9 mouse cellular contexts compared by ENCODE assay signal in the genomic region with DNA sequence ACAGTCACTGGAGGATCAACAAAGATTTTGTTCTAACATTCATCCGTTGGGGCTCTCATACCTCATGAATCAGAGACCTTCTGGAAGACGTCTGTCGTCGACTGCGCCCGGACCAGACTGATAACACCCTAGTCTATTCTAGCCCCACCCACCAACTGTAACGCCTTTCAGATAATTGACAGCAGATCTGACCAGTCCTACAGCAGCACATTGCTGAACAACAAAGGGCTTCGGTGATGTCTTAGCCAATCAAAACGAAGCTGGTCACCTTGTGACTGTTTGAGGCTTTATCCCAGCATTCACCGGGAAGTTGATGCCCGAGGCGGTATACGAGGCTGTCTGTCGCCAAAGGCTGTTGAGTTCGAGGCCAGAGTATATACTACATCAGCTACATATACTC. TPM values are rescaled to one million over a fixed set of nuclear protein-coding genes. Genes with fewer than 3 reads are reported as not detected.
DNase-seq lines count a peak whose midpoint lies in the region; ATAC-seq and TF ChIP-seq lines count a peak whose summit lies in the region.
"Had no signal": no experiment of that assay in that cellular context is flagged by ENCODE, and none has a peak within 500 bp of the region (broad histone marks: within the 10 kb centered on the region; RNA-seq: fewer than 3 reads in every experiment).

Cul4b (minus strand) TSS at position 119 of the 400 bp plus-strand sequence.

- H3K4me2 ChIP-seq in forebrain, postnatal 0 days (ENCODE audit: low read depth) = no peak within 1 kb of the TSS
- H3K4me2 ChIP-seq in intestine, embryonic 14.5 days (ENCODE audit: low read length) = no peak within 1 kb of the TSS

- no peak for TF ChIP-seq CTCF in forebrain, postnatal 0 days (IDR thresholded peaks at IDR 0.05; ENCODE audit: low read depth)

- H3K27ac ChIP-seq in forebrain, postnatal 0 days (ENCODE audit: low read depth, low read length) = no peak within 1 kb of the TSS
- no peak within 1 kb of the TSS for H3K27ac ChIP-seq in intestine, embryonic 14.5 days (ENCODE audit: low read depth)

- H3K27me3 ChIP-seq in forebrain, postnatal 0 days (ENCODE audit: insufficient read depth, low read length) = no peaks in the 10 kb centered on the region
- H3K27me3 ChIP-seq in intestine, embryonic 14.5 days (replicated peaks; ENCODE audit: control insufficient read depth, insufficient read depth, low read length) = no peaks in the 10 kb centered on the region

- WGBS in forebrain, postnatal 0 days = 88% methylated on average over 15 of the region's 15 CpGs
- WGBS in intestine, embryonic 14.5 days = 85% methylated on average over 15 of the region's 15 CpGs

- H3K4me1 ChIP-seq in forebrain, postnatal 0 days (ENCODE audit: insufficient read depth) = no peaks in the 10 kb centered on the region
- no peaks in the 10 kb centered on the region for H3K4me1 ChIP-seq in intestine, embryonic 14.5 days (replicated peaks; ENCODE audit: control insufficient read depth, insufficient read depth, low read length)

- intact Hi-C loops in gastrocnemius, postnatal 14 days (cut with DNase I; ENCODE audit: low total_unique reads) = no loop called here
- intact Hi-C loops in gastrocnemius, postnatal 36 days (cut with DNase I) = no loop called here

- ATAC-seq in forebrain, postnatal 0 days = no peak
- no peak for ATAC-seq in intestine, embryonic 14.5 days (replicated peaks; ENCODE audit: low FRiP score, low TSS enrichment, low read depth)
- ATAC-seq in megakaryocyte progenitor cell, adult 5-6 weeks (replicated peaks; ENCODE audit: poor library complexity) = peak; percentile 90

- DNase-seq in gastrocnemius, postnatal 14 days = no peak
- DNase-seq in gastrocnemius, postnatal 36 days = no peak
- no peak for DNase-seq in adrenal gland, postnatal 14 days
- DNase-seq in forebrain, postnatal 0 days = no peak
- DNase-seq in intestine, embryonic 14.5 days (ENCODE audit: low spot score) = no peak
- no peak for DNase-seq in urinary bladder, postnatal 4 days (ENCODE audit: low spot score in 2 of 2)
- DNase-seq in embryo, embryonic 9.5 days (ENCODE audit: extremely low spot score) = no peak

- no peaks in the 10 kb centered on the region for H3K9me3 ChIP-seq in forebrain, postnatal 0 days (ENCODE audit: low read length)
- H3K9me3 ChIP-seq in intestine, embryonic 14.5 days (ENCODE audit: control insufficient read depth, low read length) = no peaks in the 10 kb centered on the region

- H3K4me3 ChIP-seq in forebrain, postnatal 0 days (ENCODE audit: low read depth, low read length) = no peak within 1 kb of the TSS
- H3K4me3 ChIP-seq in intestine, embryonic 14.5 days (ENCODE audit: low read depth, low read length) = no peak within 1 kb of the TSS
- H3K4me3 ChIP-seq: myocyte had no signal

- no peak within 1 kb of the TSS for H3K9ac ChIP-seq in forebrain, postnatal 0 days
- no peak within 1 kb of the TSS for H3K9ac ChIP-seq in intestine, embryonic 14.5 days (ENCODE audit: low read length)

- H3K36me3 ChIP-seq in forebrain, postnatal 0 days (ENCODE audit: insufficient read depth) = no peaks in the 10 kb centered on the region
- no peaks in the 10 kb centered on the region for H3K36me3 ChIP-seq in intestine, embryonic 14.5 days (ENCODE audit: control insufficient read depth, insufficient read depth, low read length)

RNA-seq across cellular contexts. Expression of gene Cul4b, which starts in this region (rescaled TPM):
- total RNA-seq in gastrocnemius, postnatal 14 days (2021) = 10 to 100 TPM; 11.0 to 11.5 TPM
- 1 to 10 TPM; 9.1 to 9.3 TPM for total RNA-seq in gastrocnemius, postnatal 36 days (2021)
- total RNA-seq in adrenal gland, postnatal 14 days (2021) = 33.2 and 37.2 TPM in 2 replicates
- 21.8 and 28.6 TPM in 2 replicates for total RNA-seq in forebrain, postnatal 0 days (2014; rRNA removed)
- 11.7 and 13.8 TPM in 2 replicates for polyA plus RNA-seq in forebrain, postnatal 0 days (2015; fragmentation: Nextera tagmentation; extraction: Ambion mirVana)
- 38.3 and 39.0 TPM in 2 replicates for polyA plus RNA-seq in intestine, embryonic 14.5 days (2014; fragmentation: Nextera tagmentation; extraction: Ambion mirVana)
- 61.3 and 67.4 TPM in 2 replicates for total RNA-seq in megakaryocyte progenitor cell, adult 5-6 weeks (2015)
- 59.2 and 67.7 TPM in 2 replicates for total RNA-seq in megakaryocyte progenitor cell, adult 5-6 weeks (2017)
